In genomic region chr4:141066709-141067515, GRCm38 (mm10) we compare ENCODE assay signal across 10 mouse cellular contexts. TPM values are rescaled to one million over a fixed set of nuclear protein-coding genes. Genes with fewer than 3 reads are reported as not detected.
DNase-seq lines count a peak whose midpoint lies in the region; ATAC-seq lines count a peak whose summit lies in the region.
"Had no signal": no experiment of that assay in that cellular context is flagged by ENCODE, and none has a peak within 500 bp of the region (broad histone marks: within the 10 kb centered on the region; RNA-seq: fewer than 3 reads in every experiment).

No protein-coding gene starts in this region.

- H3K4me3 ChIP-seq in forebrain, embryonic 12.5 days (replicated peaks) = no peak overlapping the region
- no peak overlapping the region for H3K4me3 ChIP-seq in forebrain, embryonic 16.5 days (replicated peaks; ENCODE audit: low read length)

- H3K9me3 ChIP-seq in forebrain, embryonic 12.5 days = no peaks in the 10 kb centered on the region
- no peaks in the 10 kb centered on the region for H3K9me3 ChIP-seq in forebrain, embryonic 16.5 days (ENCODE audit: control insufficient read depth, low read length)

- 0 out of 2 replicates have a peak overlapping the region, but pooled peaks have one; percentile 33 for H3K9ac ChIP-seq in forebrain, embryonic 12.5 days
- H3K9ac ChIP-seq in forebrain, embryonic 16.5 days (replicated peaks; ENCODE audit: low read depth, low read length) = no peak overlapping the region

- WGBS in forebrain, embryonic 12.5 days = 87% methylated on average over 12 of the region's 12 CpGs
- WGBS in forebrain, embryonic 16.5 days = 60% methylated on average over 12 of the region's 12 CpGs

- H3K27ac ChIP-seq in forebrain, embryonic 12.5 days = no peak overlapping the region
- H3K27ac ChIP-seq in forebrain, embryonic 16.5 days (ENCODE audit: low read length) = no peak overlapping the region

- no peak overlapping the region for H3K4me2 ChIP-seq in forebrain, embryonic 12.5 days
- H3K4me2 ChIP-seq in forebrain, embryonic 16.5 days (ENCODE audit: low read length) = no peak overlapping the region

- H3K4me1 ChIP-seq in forebrain, embryonic 12.5 days = no peaks in the 10 kb centered on the region
- peaks cover 5% of the 10 kb centered on the region for H3K4me1 ChIP-seq in forebrain, embryonic 16.5 days (replicated peaks; ENCODE audit: control insufficient read depth, insufficient read depth, low read length)

- H3K27me3 ChIP-seq in forebrain, embryonic 12.5 days = no peaks in the 10 kb centered on the region
- H3K27me3 ChIP-seq in forebrain, embryonic 16.5 days (replicated peaks; ENCODE audit: control insufficient read depth, insufficient read depth, low read length) = no peaks in the 10 kb centered on the region

- peaks cover 61% of the 10 kb centered on the region for H3K36me3 ChIP-seq in forebrain, embryonic 12.5 days (replicated peaks)
- peaks cover 32% of the 10 kb centered on the region for H3K36me3 ChIP-seq in forebrain, embryonic 16.5 days (ENCODE audit: control insufficient read depth, insufficient read depth)

- ATAC-seq in forebrain, embryonic 12.5 days (ENCODE audit: low FRiP score) = no peak
- no peak for ATAC-seq in forebrain, embryonic 16.5 days

- DNase-seq in urinary bladder, postnatal 14 days (ENCODE audit: low spot score) = peak; percentile 45
- DNase-seq in urinary bladder, postnatal 36 days (ENCODE audit: low spot score in 2 of 2) = no peak
- peak; percentile 46 to 65 for DNase-seq in kidney, postnatal 4 days
- DNase-seq in layer of hippocampus, postnatal 36 days = no peak
- no peak for DNase-seq in testis, postnatal 14 days (ENCODE audit: low spot score)
- no peak for DNase-seq in urinary bladder, postnatal 10 days (ENCODE audit: low spot score)

RNA-seq across cellular contexts. Expression of gene Crocc, which starts 6.6 kb away (rescaled TPM):
- polyA plus RNA-seq in forebrain, embryonic 12.5 days (2016; fragmentation: Nextera tagmentation; extraction: Ambion mirVana) = 15.4 and 17.4 TPM in 2 replicates
- 6.2 and 6.7 TPM in 2 replicates for polyA plus RNA-seq in forebrain, embryonic 16.5 days (2015; fragmentation: Nextera tagmentation; extraction: Ambion mirVana)
- total RNA-seq in layer of hippocampus, postnatal 36 days (2021) = 10 to 100 TPM; 73.7 to 77.2 TPM

RNA-seq across cellular contexts. Expression of gene Necap2, which starts 11.2 kb away (rescaled TPM):
- 52.7 and 56.8 TPM in 2 replicates for polyA plus RNA-seq in forebrain, embryonic 12.5 days (2016; fragmentation: Nextera tagmentation; extraction: Ambion mirVana)
- 56.6 and 57.8 TPM in 2 replicates for polyA plus RNA-seq in forebrain, embryonic 16.5 days (2015; fragmentation: Nextera tagmentation; extraction: Ambion mirVana)
- total RNA-seq in layer of hippocampus, postnatal 36 days (2021) = 10 to 100 TPM; 38.5 to 40.5 TPM

RNA-seq across cellular contexts. Expression of gene Spata21, which starts 21.2 kb away (rescaled TPM):
- polyA plus RNA-seq in forebrain, embryonic 12.5 days (2016; fragmentation: Nextera tagmentation; extraction: Ambion mirVana) = 0.26 TPM in 1 of 2 replicates, not detected in the other
- polyA plus RNA-seq in forebrain, embryonic 16.5 days (2015; fragmentation: Nextera tagmentation; extraction: Ambion mirVana) = 0.09 and 0.46 TPM in 2 replicates
- total RNA-seq in layer of hippocampus, postnatal 36 days (2021) = not detected
- total RNA-seq: neutrophil, adult 5-6 weeks had no signal
- polyA plus RNA-seq: C2C12 had no signal

RNA-seq across cellular contexts. Expression of gene Mfap2, which starts 56.7 kb away (rescaled TPM):
- 250 and 275 TPM in 2 replicates for polyA plus RNA-seq in forebrain, embryonic 12.5 days (2016; fragmentation: Nextera tagmentation; extraction: Ambion mirVana)
- 190 and 202 TPM in 2 replicates for polyA plus RNA-seq in forebrain, embryonic 16.5 days (2015; fragmentation: Nextera tagmentation; extraction: Ambion mirVana)
- total RNA-seq in layer of hippocampus, postnatal 36 days (2021) = 1 to 10 TPM; 5.7 to 5.8 TPM
- total RNA-seq: neutrophil, adult 5-6 weeks had no signal

Comparison
In these comparisons a context has a peak if more than half of its experiments do, and no peak if none do; other contexts are left out.
1. DNase-seq: peak in urinary bladder, postnatal 14 days (single experiment) and kidney, postnatal 4 days (2 of 2); none in urinary bladder, postnatal 36 days (0 of 2), layer of hippocampus, postnatal 36 days (0 of 2), testis, postnatal 14 days (single experiment) and urinary bladder, postnatal 10 days (single experiment).